Mouse (Mus musculus): ENCODE measurements around the gene Pmm2. TPM values are rescaled to one million over a fixed set of nuclear protein-coding genes. Genes with fewer than 3 reads are reported as not detected.
A peak's percentile ranks its signal among the peaks of the same experiment; 100 is the strongest.

Pmm2 gene
- total RNA-seq, 1 experiment from 2014 or later = 48.6 TPM

GRCm38 (mm10) chr16:8671551-8672349 lies 34.3 kb downstream of the Pmm2 start, which contains the start of gene Carhsp1:
Carhsp1 (minus strand) TSS chr16:8672155.
- peak; percentile 71 to 73 for ATAC-seq (replicated peaks in 1 of 2; ENCODE audit: insufficient read depth in 1 of 2, low FRiP score in 2 of 2, low TSS enrichment in 1 of 2, low read depth in 1 of 2, poor library complexity in 2 of 2, severe bottlenecking in 2 of 2)

GRCm38 (mm10) chr16:8672350-8672687 lies 34.8 kb downstream of the Pmm2 start:
- ATAC-seq (replicated peaks in 1 of 2; ENCODE audit: insufficient read depth in 1 of 2, low FRiP score in 2 of 2, low TSS enrichment in 1 of 2, low read depth in 1 of 2, poor library complexity in 2 of 2, severe bottlenecking in 2 of 2) = no peak

- no peak for ATAC-seq (replicated peaks in 1 of 2; ENCODE audit: insufficient read depth in 1 of 2, low FRiP score in 2 of 2, low TSS enrichment in 1 of 2, low read depth in 1 of 2, poor library complexity in 2 of 2, severe bottlenecking in 2 of 2)
Measured at GRCm38 (mm10) chr16:8672811-8673210, 35.3 kb downstream of the Pmm2 start.

GRCm38 (mm10) chr16:8673343-8673742 lies 35.9 kb downstream of the Pmm2 start:
- ATAC-seq (replicated peaks in 1 of 2; ENCODE audit: insufficient read depth in 1 of 2, low FRiP score in 2 of 2, low TSS enrichment in 1 of 2, low read depth in 1 of 2, poor library complexity in 2 of 2, severe bottlenecking in 2 of 2) = no peak

GRCm38 (mm10) chr16:8674165-8674564 lies 36.7 kb downstream of the Pmm2 start:
- ATAC-seq (replicated peaks in 1 of 2; ENCODE audit: insufficient read depth in 1 of 2, low FRiP score in 2 of 2, low TSS enrichment in 1 of 2, low read depth in 1 of 2, poor library complexity in 2 of 2, severe bottlenecking in 2 of 2) = peak; percentile 54 to 67

GRCm38 (mm10) chr16:8675559-8675958 lies 38.1 kb downstream of the Pmm2 start:
- ATAC-seq (replicated peaks in 1 of 2; ENCODE audit: insufficient read depth in 1 of 2, low FRiP score in 2 of 2, low TSS enrichment in 1 of 2, low read depth in 1 of 2, poor library complexity in 2 of 2, severe bottlenecking in 2 of 2) = no peak

- ATAC-seq (replicated peaks in 1 of 2; ENCODE audit: insufficient read depth in 1 of 2, low FRiP score in 2 of 2, low TSS enrichment in 1 of 2, low read depth in 1 of 2, poor library complexity in 2 of 2, severe bottlenecking in 2 of 2) = no peak
Measured at GRCm38 (mm10) chr16:8676228-8676627, 38.8 kb downstream of the Pmm2 start.

GRCm38 (mm10) chr16:8676800-8677199 lies 39.3 kb downstream of the Pmm2 start:
- peak in 1 of 2 experiments; percentile 43; a peak in 2 of 4 replicates for ATAC-seq (replicated peaks in 1 of 2; ENCODE audit: insufficient read depth in 1 of 2, low FRiP score in 2 of 2, low TSS enrichment in 1 of 2, low read depth in 1 of 2, poor library complexity in 2 of 2, severe bottlenecking in 2 of 2)

- ATAC-seq (replicated peaks in 1 of 2; ENCODE audit: insufficient read depth in 1 of 2, low FRiP score in 2 of 2, low TSS enrichment in 1 of 2, low read depth in 1 of 2, poor library complexity in 2 of 2, severe bottlenecking in 2 of 2) = no peak
Measured at GRCm38 (mm10) chr16:8678035-8678434, 40.6 kb downstream of the Pmm2 start.

- no peak for ATAC-seq (replicated peaks in 1 of 2; ENCODE audit: insufficient read depth in 1 of 2, low FRiP score in 2 of 2, low TSS enrichment in 1 of 2, low read depth in 1 of 2, poor library complexity in 2 of 2, severe bottlenecking in 2 of 2)
Measured at GRCm38 (mm10) chr16:8678676-8679075, 41.2 kb downstream of the Pmm2 start.

GRCm38 (mm10) chr16:8679780-8680179 lies 42.3 kb downstream of the Pmm2 start:
- no peak for ATAC-seq (replicated peaks in 1 of 2; ENCODE audit: insufficient read depth in 1 of 2, low FRiP score in 2 of 2, low TSS enrichment in 1 of 2, low read depth in 1 of 2, poor library complexity in 2 of 2, severe bottlenecking in 2 of 2)

- ATAC-seq (replicated peaks in 1 of 2; ENCODE audit: insufficient read depth in 1 of 2, low FRiP score in 2 of 2, low TSS enrichment in 1 of 2, low read depth in 1 of 2, poor library complexity in 2 of 2, severe bottlenecking in 2 of 2) = no peak
Measured at GRCm38 (mm10) chr16:8680470-8680869, 43.0 kb downstream of the Pmm2 start, which contains the start of gene Gm5767. Gm5767 (plus strand) TSS chr16:8680770.

GRCm38 (mm10) chr16:8685087-8685486 lies 47.6 kb downstream of the Pmm2 start:
- no peak for ATAC-seq (replicated peaks in 1 of 2; ENCODE audit: insufficient read depth in 1 of 2, low FRiP score in 2 of 2, low TSS enrichment in 1 of 2, low read depth in 1 of 2, poor library complexity in 2 of 2, severe bottlenecking in 2 of 2)

- ATAC-seq (replicated peaks in 1 of 2; ENCODE audit: insufficient read depth in 1 of 2, low FRiP score in 2 of 2, low TSS enrichment in 1 of 2, low read depth in 1 of 2, poor library complexity in 2 of 2, severe bottlenecking in 2 of 2) = peak; percentile 74 to 85
Measured at GRCm38 (mm10) chr16:8686121-8686870, 48.8 kb downstream of the Pmm2 start.

- ATAC-seq (replicated peaks in 1 of 2; ENCODE audit: insufficient read depth in 1 of 2, low FRiP score in 2 of 2, low TSS enrichment in 1 of 2, low read depth in 1 of 2, poor library complexity in 2 of 2, severe bottlenecking in 2 of 2) = peak in 1 of 2 experiments; percentile 2; a peak in 1 of 4 replicates
Measured at GRCm38 (mm10) chr16:8686871-8687535, 49.5 kb downstream of the Pmm2 start.

- ATAC-seq (replicated peaks in 1 of 2; ENCODE audit: insufficient read depth in 1 of 2, low FRiP score in 2 of 2, low TSS enrichment in 1 of 2, low read depth in 1 of 2, poor library complexity in 2 of 2, severe bottlenecking in 2 of 2) = no peak
Measured at GRCm38 (mm10) chr16:8687559-8688112, 50.2 kb downstream of the Pmm2 start.

- ATAC-seq (replicated peaks in 1 of 2; ENCODE audit: insufficient read depth in 1 of 2, low FRiP score in 2 of 2, low TSS enrichment in 1 of 2, low read depth in 1 of 2, poor library complexity in 2 of 2, severe bottlenecking in 2 of 2) = no peak
Measured at GRCm38 (mm10) chr16:8689979-8690656, 52.6 kb downstream of the Pmm2 start.
